Mouse (Mus musculus) testis, postnatal 10 days (tissue): ENCODE data around the gene Vmn1r218.
"Not testable (repeated sequence)": the region's sequence is repeated elsewhere in the genome, so short reads cannot be mapped to it uniquely, and the experiment has no call there.

Experiments used
- DNase-seq: peaks from one replicate; pipeline ENCODE4 v3.0.0; 2021; ENCODE audit warnings: low spot score

The Vmn1r218 gene

DNA sequence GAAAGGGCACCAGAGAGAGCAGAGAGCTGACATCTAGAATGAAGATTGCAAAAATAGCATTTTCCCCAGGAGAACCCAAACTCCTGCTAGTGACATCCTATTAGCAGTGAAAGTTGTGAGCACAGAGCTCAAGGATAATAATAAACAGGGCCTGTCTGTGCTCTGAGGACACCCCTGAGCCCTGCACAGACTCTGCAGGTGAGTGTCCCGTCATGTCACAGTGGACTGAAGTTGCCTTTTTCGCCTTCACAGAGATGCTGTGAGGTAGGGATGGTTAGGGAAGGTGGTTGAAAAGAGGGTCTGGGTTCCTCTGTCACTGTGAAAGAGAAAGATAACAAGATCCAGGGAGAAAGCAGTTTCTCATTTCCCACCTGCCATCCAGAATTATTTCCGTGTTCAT, at the start of gene Vmn1r218:
Gene Vmn1r218 (plus strand): TSS at position 57 of the 400 bp plus-strand sequence.
- DNase-seq: no peak

DNA sequence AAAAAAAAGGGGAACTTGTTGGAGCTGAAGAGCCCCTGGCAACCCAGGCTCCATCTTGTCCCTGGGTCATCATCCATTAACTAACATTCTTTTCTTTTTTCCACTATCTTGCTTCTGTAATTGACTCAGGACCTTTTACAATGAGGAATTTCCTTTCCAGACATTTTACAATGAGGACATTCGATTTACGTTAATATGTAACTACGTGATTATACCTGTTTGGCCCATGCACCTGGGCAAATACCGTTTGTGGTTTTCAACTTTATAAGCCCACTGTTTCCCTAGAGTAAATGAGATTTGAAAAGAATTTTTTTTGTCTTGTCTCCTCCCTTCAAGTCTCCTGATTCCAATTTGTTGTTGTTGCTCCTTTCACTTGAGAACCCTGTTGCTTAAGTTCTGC, 38.6 kb upstream of the Vmn1r218 start:
- DNase-seq: no peak

DNA sequence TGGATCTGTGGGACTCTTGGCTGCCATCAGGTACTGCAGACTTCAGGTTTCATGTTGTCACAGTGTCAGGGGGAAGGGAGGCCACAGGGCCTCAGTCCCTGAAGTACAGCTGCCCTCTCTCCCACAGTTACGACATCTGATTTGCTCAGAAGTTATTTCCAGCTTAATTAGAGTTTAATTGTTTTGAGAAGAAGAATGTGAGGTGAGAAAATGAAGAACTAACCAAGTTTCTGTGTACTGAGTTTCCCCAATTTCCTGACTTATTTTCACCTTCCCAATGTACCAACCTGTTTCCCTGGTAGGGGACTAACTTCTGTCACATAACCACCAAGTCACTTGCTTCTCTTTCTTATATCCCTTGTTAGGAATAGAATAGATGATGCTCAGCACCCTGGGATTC, 14.8 kb upstream of the Vmn1r218 start, which contains the start of gene Vmn1r217:
Gene Vmn1r217 (minus strand): TSS at position 101 of the 400 bp plus-strand sequence.
- DNase-seq: not testable (repeated sequence)

DNA sequence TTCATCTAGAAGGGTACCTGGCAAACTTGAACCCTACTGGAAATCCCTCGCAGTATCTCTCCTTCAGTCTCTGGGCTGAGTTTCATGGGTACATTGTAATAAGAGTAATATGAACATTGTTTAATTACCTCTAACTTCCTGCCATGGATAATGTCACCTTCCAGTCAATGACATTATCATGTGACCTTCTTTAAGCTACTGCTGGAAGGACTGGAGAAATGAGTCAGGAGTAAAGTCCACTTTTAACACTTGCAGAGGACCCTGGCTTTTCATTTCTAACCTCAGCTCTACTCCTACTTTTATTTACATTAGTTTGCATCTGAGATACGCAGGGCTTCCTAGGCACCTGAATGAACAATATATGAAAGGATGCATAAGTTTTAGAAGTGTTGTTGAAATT, 12.3 kb upstream of the Vmn1r218 start:
- DNase-seq: no peak

DNA sequence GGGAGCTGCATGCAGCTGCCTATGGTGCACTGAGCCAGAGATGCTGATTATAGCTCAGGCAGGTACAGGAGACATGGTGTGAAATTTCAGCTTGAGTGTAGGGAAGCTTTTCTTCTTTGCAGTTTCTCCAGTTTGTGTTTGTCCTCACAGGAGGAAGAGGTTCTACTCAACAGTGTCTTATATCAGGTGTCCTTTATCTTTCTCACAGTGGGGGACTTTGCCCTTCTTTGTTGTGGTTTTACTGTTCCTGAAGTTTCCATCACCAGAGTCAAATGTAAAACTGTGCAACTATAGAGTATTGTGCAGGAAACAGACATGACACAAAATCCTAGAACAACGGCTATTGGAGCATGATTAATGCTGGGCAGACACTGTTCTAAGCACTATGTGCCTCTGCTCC, 546 bp downstream of the Vmn1r218 start:
- no peak for DNase-seq

DNA sequence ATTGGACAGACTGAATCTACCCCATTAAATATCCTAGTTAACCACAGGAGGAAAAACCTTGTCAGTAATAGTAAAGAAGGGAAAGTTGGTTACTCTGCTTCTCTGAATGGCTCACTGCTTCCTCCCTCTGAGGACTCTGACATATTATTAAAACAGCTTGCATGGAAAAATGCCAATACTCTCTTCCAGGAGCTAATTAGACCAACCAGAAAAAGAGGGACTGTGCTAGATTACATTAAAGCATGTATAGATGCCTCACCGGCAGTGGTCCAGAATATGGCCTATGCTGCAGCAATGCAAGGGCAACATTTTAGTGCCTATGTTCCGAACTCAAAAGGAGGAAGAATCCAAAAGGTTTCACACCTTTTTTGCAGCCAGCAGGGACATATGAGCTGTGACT, 5.9 kb downstream of the Vmn1r218 start:
- DNase-seq: no peak

DNA sequence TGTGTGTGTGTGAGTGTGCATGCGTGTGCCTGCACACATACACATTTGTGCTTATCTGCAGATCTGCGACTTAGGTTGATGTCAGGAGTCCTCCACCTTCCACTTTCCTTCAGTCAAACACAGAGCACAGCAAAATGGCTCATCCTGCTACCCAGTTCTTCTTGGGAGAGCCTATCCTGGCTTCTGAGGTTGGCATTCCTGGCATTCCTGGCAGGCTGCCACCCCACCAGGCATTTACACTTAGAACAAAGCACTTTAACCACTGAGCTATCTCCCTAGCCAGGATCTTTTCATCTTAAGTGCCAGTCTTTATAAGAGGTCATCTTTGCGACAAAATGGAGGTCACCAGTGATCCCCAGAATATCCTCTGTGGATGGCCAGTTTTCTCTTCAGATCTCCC, 24.9 kb downstream of the Vmn1r218 start:
- DNase-seq: no peak

DNA sequence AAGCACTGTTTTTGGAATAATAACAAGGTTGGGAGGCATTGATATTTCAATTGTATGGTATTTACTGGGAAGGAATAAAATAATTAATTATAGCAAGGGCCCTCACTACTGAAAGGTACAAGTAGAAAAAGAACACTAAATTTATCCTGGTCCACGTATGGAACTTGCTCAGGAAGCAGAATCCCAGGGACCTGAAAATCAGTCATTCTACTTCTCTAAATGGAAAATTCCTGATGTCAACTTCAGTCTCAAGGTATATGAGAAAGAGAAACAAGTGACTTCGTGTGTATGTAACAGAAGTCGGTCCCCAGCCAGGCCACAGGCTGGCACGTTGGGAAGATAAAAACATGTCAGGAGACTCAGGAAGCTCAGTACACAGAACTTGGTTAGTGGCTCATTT, 26.1 kb downstream of the Vmn1r218 start, which contains the start of gene Vmn1r219:
Gene Vmn1r219 (plus strand): TSS at position 301 of the 400 bp plus-strand sequence.
- DNase-seq: no peak

DNA sequence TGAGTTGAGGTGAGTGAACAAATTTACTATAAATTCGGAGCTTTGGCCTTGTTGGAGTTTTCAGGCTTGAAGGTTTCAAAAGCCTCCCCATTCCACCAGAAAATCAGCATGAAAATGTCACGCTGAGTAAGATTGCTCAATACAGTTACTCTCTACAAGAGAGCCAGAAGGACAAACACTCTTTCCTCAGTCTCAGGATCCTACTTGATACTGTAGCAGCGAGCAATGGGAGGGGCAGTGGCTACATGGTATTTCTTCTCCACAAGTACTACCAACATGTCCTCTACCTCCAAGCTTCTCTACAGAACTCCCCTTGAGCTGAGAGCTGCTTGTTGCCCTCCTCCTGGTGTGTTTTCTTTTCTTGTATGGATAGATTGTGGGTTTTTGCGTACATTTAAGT, 33.5 kb downstream of the Vmn1r218 start:
- DNase-seq: not testable (repeated sequence)

DNA sequence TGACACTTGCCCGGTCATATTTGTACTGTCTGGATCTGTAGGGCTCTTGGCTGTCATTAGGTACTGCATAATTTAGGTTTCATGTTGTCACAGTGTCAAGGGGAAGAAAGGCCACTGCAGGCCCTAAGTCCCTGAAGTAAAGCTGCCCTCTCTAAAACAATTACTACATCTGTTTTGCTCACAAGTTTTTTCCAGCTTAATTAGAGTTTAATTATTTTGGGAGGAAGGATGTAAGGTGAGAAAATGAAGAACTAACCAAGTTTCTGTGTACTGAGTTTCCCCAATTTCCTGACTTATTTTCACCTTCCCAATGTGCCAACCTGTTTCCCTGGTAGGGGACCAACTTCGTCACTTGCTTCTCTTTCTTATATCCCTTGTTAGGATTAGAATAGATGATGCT, 54.9 kb downstream of the Vmn1r218 start, which contains the start of gene Vmn1r220:
Gene Vmn1r220 (minus strand): TSS at position 101 of the 400 bp plus-strand sequence.
- no peak for DNase-seq
